Mouse (Mus musculus): Measurements from ENCODE around the gene Gm10439. TPM values are rescaled to one million over a fixed set of nuclear protein-coding genes. Genes with fewer than 3 reads are reported as not detected.
"Not testable (repeated sequence)": the region's sequence is repeated elsewhere in the genome, so short reads cannot be mapped to it uniquely, and the experiment has no call there.

The Gm10439 gene
- polyA plus RNA-seq (2014; fragmentation: Nextera tagmentation; extraction: Ambion mirVana) = not detected in 2 replicates

DNA sequence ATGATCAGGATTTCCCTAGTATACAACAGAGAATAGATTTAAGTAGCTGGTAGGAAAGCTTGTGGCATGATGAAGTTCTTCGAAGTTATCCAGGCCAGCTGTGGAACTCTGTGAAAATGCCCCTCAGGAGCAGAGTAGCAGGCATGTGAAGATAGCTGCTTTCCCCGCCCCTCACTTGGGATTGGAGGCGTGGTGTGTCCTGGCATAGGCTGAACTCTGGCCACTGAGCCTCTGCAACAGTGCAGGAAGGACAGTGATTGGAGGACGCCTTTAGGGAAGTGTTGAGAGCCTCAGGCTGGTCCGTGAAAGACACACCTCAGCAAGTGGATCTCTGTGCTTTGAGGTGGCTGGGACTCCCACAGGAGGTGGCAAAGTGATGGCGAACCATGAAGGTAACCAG, at the start of gene Gm10439:
TSS of gene Gm10439 (plus strand) at position 301 of the 400 bp plus-strand sequence.
- H3K36me3 ChIP-seq (ENCODE audit: control insufficient read depth, insufficient read depth, low read length); H3K9me3 ChIP-seq (ENCODE audit: control insufficient read depth, low read length); H3K27me3 ChIP-seq (ENCODE audit: control insufficient read depth, insufficient read depth, low read length); H3K4me3 ChIP-seq (ENCODE audit: low read depth, low read length); H3K9ac ChIP-seq (ENCODE audit: low read length); DNase-seq (ENCODE audit: low spot score); ATAC-seq (ENCODE audit: insufficient number of reproducible peaks, low FRiP score, low TSS enrichment, low read depth); H3K4me1 ChIP-seq (ENCODE audit: control insufficient read depth, insufficient read depth, low read length); H3K27ac ChIP-seq (replicated peaks; ENCODE audit: low read depth, low read length); H3K4me2 ChIP-seq (ENCODE audit: low read depth, severe bottlenecking): not testable (repeated sequence)
- no CpG with 5 or more reads among the region's 6 CpGs for WGBS

Other genes starting within 250 kb of the Gm10439 start
- gene Gm15085, start 147.0 kb upstream of the Gm10439 start, polyA plus RNA-seq (2014; fragmentation: Nextera tagmentation; extraction: Ambion mirVana) = not detected in 2 replicates
- not detected in 2 replicates for gene Gm15097, start 189.9 kb downstream of the Gm10439 start, polyA plus RNA-seq (2014; fragmentation: Nextera tagmentation; extraction: Ambion mirVana)